ENCODE assay signal across 10 mouse cellular contexts in the genomic region with DNA sequence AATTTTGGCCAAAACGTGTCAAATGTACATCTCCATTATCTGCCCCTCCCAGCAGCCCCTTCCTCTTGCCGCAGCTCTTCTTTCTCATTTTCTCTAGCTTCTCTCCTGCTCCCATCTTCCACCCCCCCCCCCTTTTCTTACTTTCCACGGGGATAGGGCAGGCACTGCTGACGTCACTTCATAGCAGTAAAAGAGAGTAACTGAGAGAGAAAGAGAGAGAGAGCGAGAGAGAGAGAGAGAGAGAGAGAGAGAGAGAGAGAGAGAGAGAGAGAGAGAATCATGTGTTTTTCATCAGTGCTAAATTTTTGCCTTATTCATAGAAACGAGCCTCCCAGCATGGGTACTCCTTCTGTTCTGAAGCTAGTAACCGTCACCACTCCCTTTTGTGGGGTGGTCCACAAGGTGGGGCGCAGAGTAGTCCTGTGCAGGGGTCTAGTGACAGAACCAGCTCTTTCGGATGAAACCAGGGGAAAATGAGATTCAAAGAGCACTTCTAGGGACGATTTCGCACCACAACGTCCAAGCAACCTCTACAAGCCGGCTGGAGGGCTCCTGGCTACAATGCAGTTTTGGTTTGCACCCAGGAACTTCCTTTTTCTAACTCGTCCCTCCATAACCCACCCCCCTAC. TPM values are rescaled to one million over a fixed set of nuclear protein-coding genes. Genes with fewer than 3 reads are reported as not detected.
DNase-seq lines count a peak whose midpoint lies in the region; ATAC-seq and TF ChIP-seq lines count a peak whose summit lies in the region.
"Had no signal": no experiment of that assay in that cellular context is flagged by ENCODE, and none has a peak within 500 bp of the region (broad histone marks: within the 10 kb centered on the region; RNA-seq: fewer than 3 reads in every experiment).

No protein-coding gene starts in this region.

- no peak for DNase-seq in heart, postnatal 0 days (ENCODE audit: low spot score)
- DNase-seq in heart, adult 11 months, result no peak
- peak; percentile 76 for DNase-seq in brain, embryonic 18.5 days (ENCODE audit: low read depth, low spot score)
- DNase-seq in urinary bladder, postnatal 4 days (ENCODE audit: low spot score in 2 of 2), result no peak
- DNase-seq in layer of hippocampus, postnatal 25 days (ENCODE audit: extremely low spot score in 1 of 2, low spot score in 1 of 2), result no peak
- no peak for DNase-seq in spleen, postnatal 36 days (ENCODE audit: low spot score in 2 of 2)
- DNase-seq: heart, postnatal 36 days; lung, adult 2 months had no signal

- H3K4me3 ChIP-seq in heart, postnatal 0 days (ENCODE audit: low read depth, low read length), result peak overlapping the region; percentile 25
- peak overlapping the region; percentile 41 for H3K4me3 ChIP-seq in forebrain, embryonic 15.5 days
- H3K4me3 ChIP-seq in midbrain, embryonic 15.5 days, result peak overlapping the region; percentile 36

- no peak for ATAC-seq in heart, postnatal 0 days (ENCODE audit: insufficient read depth, low read depth)
- peak; percentile 66 for ATAC-seq in forebrain, embryonic 15.5 days (replicated peaks)
- peak; percentile 69 for ATAC-seq in midbrain, embryonic 15.5 days (replicated peaks)

- H3K9ac ChIP-seq in heart, postnatal 0 days (replicated peaks; ENCODE audit: low read depth, low read length), result no peak overlapping the region
- H3K9ac ChIP-seq in forebrain, embryonic 15.5 days (replicated peaks), result peak overlapping the region; percentile 61
- peak overlapping the region; percentile 39 for H3K9ac ChIP-seq in midbrain, embryonic 15.5 days

- no peaks in the 10 kb centered on the region for H3K36me3 ChIP-seq in heart, postnatal 0 days (replicated peaks; ENCODE audit: control insufficient read depth, insufficient read depth, low read length)
- no peaks in the 10 kb centered on the region for H3K36me3 ChIP-seq in forebrain, embryonic 15.5 days
- no peaks in the 10 kb centered on the region for H3K36me3 ChIP-seq in midbrain, embryonic 15.5 days (replicated peaks)

- TF ChIP-seq CTCF in heart, postnatal 0 days (IDR thresholded peaks at IDR 0.05; ENCODE audit: low read depth), result no peak

- no peaks in the 10 kb centered on the region for H3K9me3 ChIP-seq in heart, postnatal 0 days (replicated peaks; ENCODE audit: control insufficient read depth, low read length)
- H3K9me3 ChIP-seq in forebrain, embryonic 15.5 days, result no peaks in the 10 kb centered on the region
- H3K9me3 ChIP-seq in midbrain, embryonic 15.5 days, result no peaks in the 10 kb centered on the region

- H3K27me3 ChIP-seq in heart, postnatal 0 days (ENCODE audit: control insufficient read depth, insufficient read depth, low read length), result peaks cover 98% of the 10 kb centered on the region
- peaks cover 22% of the 10 kb centered on the region; the same call in 1 of the 2 replicates for H3K27me3 ChIP-seq in forebrain, embryonic 15.5 days
- peaks cover 37% of the 10 kb centered on the region for H3K27me3 ChIP-seq in midbrain, embryonic 15.5 days (replicated peaks)

- TF ChIP-seq EP300 in heart, postnatal 0 days (IDR thresholded peaks at IDR 0.05; ENCODE audit: low read depth), result no peak

- H3K4me2 ChIP-seq in heart, postnatal 0 days (ENCODE audit: low read depth, low read length), result peak overlapping the region; percentile 45; the same call in 1 of the 2 replicates
- H3K4me2 ChIP-seq in forebrain, embryonic 15.5 days (replicated peaks), result peak overlapping the region; percentile 69
- H3K4me2 ChIP-seq in midbrain, embryonic 15.5 days, result peak overlapping the region; percentile 66

- H3K27ac ChIP-seq in heart, postnatal 0 days (ENCODE audit: low read depth), result no peak overlapping the region
- H3K27ac ChIP-seq in forebrain, embryonic 15.5 days (replicated peaks), result peak overlapping the region; percentile 96
- H3K27ac ChIP-seq in midbrain, embryonic 15.5 days, result peak overlapping the region; percentile 77

- 5% methylated on average over 14 of the region's 14 CpGs for WGBS in heart, postnatal 0 days
- WGBS in forebrain, embryonic 15.5 days, result 1% methylated on average over 13 of the region's 14 CpGs
- 4% methylated on average over 14 of the region's 14 CpGs for WGBS in midbrain, embryonic 15.5 days

- H3K4me1 ChIP-seq in heart, postnatal 0 days (ENCODE audit: control insufficient read depth, insufficient read depth), result no peaks in the 10 kb centered on the region
- peaks cover 43% of the 10 kb centered on the region for H3K4me1 ChIP-seq in forebrain, embryonic 15.5 days
- H3K4me1 ChIP-seq in midbrain, embryonic 15.5 days, result peaks cover 42% of the 10 kb centered on the region

RNA-seq across cellular contexts. Expression of a gene that starts 17.5 kb away (rescaled TPM):
- total RNA-seq in heart, postnatal 0 days (2014; rRNA removed; ENCODE audit: low replicate concordance), result 11.4 and 11.6 TPM in 2 replicates
- 2.0 and 2.3 TPM in 2 replicates for polyA plus RNA-seq in heart, postnatal 0 days (2015; fragmentation: Nextera tagmentation; extraction: Ambion mirVana)
- polyA plus RNA-seq in forebrain, embryonic 15.5 days (2015; fragmentation: Nextera tagmentation; extraction: Ambion mirVana), result 77.7 and 88.5 TPM in 2 replicates
- polyA plus RNA-seq in midbrain, embryonic 15.5 days (2015; fragmentation: Nextera tagmentation; extraction: Ambion mirVana), result 58.4 and 61.2 TPM in 2 replicates
- 10 to 100 TPM; 90.8 to 98.5 TPM for total RNA-seq in layer of hippocampus, postnatal 25 days (2021)

Comparison
In these comparisons a context has a peak if more than half of its experiments do, and no peak if none do; other contexts are left out.
1. RNA of a gene that starts 17.5 kb away (polyA plus RNA-seq): 77.7 to 88.5 TPM in forebrain, embryonic 15.5 days and 58.4 to 61.2 TPM in midbrain, embryonic 15.5 days; 2.0 to 2.3 TPM in heart, postnatal 0 days; every median in the first group is over 10 times any median in the second.
2. Peak in every context shown above with its lines, with median percentiles within 50 percentile points of each other: H3K4me2 ChIP-seq and H3K4me3 ChIP-seq.